Mouse (Mus musculus): ENCODE results near the gene Sema3c.

Gene Sema3c

DNA sequence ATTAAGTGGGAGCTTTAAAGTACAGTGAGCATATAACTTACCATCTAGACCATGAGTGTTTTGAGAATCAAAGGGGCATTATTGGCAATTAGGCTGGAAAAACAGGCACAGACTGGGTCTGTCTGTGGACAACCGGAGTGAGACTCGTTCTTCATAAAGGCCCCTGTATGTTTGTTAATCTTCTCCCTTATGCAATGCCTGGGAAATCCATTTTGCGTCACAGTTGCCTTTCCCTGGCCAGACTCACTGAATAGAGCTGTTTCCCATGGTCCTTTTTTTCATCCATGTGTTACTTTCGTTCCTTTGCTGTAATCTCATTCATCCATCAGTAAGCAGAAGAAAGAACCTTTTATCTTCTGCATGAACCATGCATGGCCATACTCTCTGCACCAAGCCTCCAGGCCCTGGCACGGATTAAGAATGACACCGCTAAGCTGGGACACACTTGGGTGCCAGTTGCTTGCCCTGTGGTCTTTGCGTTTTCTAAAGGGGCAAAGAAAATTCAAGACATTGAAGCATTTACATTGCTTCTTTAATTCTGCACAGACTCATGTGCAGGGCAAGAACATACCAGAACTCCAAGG is 73.7 kb downstream of the Sema3c start:
- no peak for DNase-seq (ENCODE audit: low read depth, low spot score)

DNA sequence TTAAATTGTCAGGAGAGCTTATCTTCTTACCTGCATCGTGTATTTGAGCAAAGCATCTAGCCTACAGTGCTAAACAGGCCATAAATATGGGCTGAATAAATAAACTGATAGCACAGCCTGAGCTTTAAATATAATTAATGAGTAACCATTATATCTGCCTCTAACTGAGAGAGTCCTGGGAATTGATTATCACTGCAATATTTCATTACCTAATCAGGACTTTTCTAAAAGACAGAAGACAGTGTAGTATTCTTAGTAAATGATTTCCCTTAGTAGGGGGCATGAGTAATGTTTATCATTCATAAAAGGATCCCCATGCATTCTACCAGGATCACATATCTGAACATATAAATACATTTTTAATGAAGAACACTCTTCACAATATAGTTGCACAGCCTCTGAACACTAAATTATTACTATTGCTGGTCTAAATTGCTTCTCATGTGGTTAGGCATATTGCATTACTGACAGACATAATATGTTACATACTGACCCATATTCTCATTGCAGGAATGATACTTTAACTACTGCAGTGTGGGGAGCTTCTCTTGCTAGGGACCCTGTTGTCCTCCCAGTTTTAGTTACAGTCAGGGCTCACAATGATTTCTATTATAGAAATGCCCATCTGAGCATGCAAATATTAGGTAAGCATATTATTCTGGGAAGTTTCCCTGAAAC is 74.9 kb downstream of the Sema3c start:
- DNase-seq (ENCODE audit: low read depth, low spot score) = no peak

- DNase-seq (ENCODE audit: low read depth, low spot score) = no peak
These were observed 87.1 kb downstream of the Sema3c start for GRCm38 (mm10) chr5:17661223-17661622.

DNA sequence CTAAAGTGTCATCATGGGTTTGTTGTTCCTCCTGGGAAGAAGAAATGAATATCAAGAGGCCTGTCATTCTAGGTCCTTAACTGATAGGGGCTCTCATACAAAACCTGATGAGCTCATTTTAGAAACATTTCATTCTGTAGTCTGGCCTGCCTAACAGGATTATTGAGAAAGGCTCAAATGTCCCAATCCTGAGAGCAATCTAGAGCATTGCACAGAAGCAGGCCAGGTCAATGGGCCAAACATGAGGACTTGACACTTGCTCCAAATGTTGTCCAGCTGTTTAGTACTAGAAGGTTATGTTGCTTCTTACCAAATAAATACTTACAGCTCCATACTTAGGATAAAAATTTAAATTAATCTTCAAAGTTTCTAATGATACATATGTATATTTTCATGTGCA is 97.3 kb downstream of the Sema3c start:
- DNase-seq (ENCODE audit: low read depth, low spot score) = no peak

GRCm38 (mm10) chr5:17680862-17681261 is 106.8 kb downstream of the Sema3c start:
- DNase-seq (ENCODE audit: low read depth, low spot score) = no peak

DNA sequence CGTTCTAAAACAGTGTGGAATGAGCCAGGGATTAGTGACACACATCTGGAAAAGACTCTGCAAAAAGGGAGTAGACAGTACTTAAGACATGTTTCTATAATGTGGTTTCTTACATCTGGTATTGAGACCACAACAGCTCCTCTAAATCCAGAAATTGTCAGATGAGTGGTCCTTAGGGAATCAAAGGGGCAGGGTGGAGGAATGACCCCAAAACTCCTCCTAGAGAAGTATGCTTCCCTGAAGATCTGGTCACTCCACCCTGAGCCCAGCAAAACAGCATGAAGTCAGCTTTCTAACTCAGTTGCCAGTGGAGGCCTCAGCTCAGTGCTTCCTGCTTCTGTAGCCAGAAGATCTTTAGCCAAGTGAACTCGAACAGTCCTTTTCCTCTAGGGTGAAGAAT is 115.0 kb downstream of the Sema3c start:
- DNase-seq (ENCODE audit: low read depth, low spot score) = no peak

GRCm38 (mm10) chr5:17689604-17690003 is 115.5 kb downstream of the Sema3c start:
- DNase-seq (ENCODE audit: low read depth, low spot score) = peak; percentile 13

GRCm38 (mm10) chr5:17695366-17695765 is 121.3 kb downstream of the Sema3c start:
- peak; percentile 15 for DNase-seq (ENCODE audit: low read depth, low spot score)

DNA sequence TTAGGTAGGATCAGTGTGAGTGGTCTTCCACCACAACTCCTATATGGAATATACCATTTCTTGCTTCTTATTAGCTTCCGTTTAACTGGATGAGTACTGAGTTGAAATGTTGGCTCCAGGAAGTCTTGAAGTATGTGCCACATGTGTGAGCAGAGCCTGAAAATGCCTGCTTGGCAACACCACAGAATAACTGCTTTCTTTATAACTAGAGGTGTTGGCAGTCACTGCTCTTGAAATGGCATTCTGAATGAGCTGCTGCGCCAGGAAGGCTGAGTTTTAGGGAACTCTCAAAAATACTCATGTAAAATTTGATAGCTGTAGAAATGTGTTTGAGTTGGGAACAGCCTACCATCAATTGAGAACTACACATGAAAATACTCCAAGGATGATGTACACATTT is 124.8 kb downstream of the Sema3c start:
- peak; percentile 24 for DNase-seq (ENCODE audit: low read depth, low spot score)

DNA sequence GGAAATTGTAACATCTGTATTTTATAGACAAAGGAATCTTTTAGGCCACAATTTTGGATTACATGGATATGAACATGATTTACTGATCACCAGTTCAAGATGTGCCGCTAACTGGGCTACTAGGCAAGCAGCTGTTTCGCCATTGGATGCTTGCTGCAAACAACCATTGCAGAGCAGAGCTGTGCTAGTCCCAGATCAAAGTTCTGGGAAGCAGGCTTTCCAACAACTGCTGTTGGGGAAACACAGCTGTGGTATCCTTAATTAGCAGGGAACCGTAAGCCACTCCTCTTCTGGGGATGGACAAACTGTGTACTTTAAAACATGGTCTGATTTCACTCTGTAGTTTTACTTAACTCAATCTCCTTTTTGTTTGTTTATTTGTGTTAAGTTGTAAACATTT is 130.1 kb downstream of the Sema3c start:
- DNase-seq (ENCODE audit: low read depth, low spot score) = no peak

- no peak for DNase-seq (ENCODE audit: low read depth, low spot score)
These were observed 133.0 kb downstream of the Sema3c start for GRCm38 (mm10) chr5:17707086-17707485.

- DNase-seq (ENCODE audit: low read depth, low spot score) = no peak
These were observed 138.3 kb downstream of the Sema3c start for GRCm38 (mm10) chr5:17712374-17712773.

- no peak for DNase-seq (ENCODE audit: low read depth, low spot score)
These were observed 141.1 kb downstream of the Sema3c start for GRCm38 (mm10) chr5:17715206-17715605.

GRCm38 (mm10) chr5:17720011-17720410 is 145.9 kb downstream of the Sema3c start:
- no peak for DNase-seq (ENCODE audit: low read depth, low spot score)

DNA sequence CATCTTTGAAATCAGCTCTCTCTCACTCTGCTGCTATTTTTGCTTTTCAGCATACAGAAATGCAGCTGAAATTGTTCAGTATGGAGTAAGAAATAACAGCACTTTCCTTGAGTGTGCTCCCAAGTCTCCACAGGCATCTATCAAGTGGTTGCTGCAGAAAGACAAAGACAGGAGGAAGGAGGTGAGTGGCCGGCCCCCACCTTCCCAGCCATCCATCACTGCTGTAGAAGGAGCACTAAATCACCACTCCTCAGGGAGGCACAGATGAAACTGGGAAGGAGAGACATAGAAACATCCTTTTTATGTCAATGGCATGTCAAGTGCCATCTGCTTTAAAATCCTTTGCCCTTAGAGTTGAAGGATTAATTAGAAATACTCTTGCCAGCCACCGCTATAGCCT is 149.9 kb downstream of the Sema3c start:
- DNase-seq (ENCODE audit: low read depth, low spot score) = peak; percentile 14

GRCm38 (mm10) chr5:17728047-17728446 is 154.0 kb downstream of the Sema3c start:
- DNase-seq (ENCODE audit: low read depth, low spot score) = no peak

GRCm38 (mm10) chr5:17739805-17740204 is 165.7 kb downstream of the Sema3c start:
- DNase-seq (ENCODE audit: low read depth, low spot score) = no peak

DNA sequence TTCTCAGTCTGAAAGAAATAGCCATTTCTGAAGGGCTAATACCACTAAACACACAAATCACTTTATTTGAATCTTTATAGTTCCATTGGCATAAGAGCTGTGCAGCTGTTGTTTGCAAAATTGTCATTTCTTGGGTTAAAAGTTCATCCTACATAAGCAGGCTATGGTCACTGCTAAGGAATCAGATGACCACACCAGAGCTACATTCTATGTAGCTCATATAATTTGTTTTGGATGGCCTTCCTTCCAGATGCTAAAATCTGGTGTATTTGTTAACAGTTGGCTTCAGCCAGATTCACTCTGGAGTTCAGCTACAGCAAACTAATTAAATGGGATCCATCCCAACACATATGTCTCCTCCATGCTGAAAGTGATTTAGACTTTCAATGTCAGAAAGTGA is 172.4 kb downstream of the Sema3c start:
- DNase-seq (ENCODE audit: low read depth, low spot score) = no peak

DNA sequence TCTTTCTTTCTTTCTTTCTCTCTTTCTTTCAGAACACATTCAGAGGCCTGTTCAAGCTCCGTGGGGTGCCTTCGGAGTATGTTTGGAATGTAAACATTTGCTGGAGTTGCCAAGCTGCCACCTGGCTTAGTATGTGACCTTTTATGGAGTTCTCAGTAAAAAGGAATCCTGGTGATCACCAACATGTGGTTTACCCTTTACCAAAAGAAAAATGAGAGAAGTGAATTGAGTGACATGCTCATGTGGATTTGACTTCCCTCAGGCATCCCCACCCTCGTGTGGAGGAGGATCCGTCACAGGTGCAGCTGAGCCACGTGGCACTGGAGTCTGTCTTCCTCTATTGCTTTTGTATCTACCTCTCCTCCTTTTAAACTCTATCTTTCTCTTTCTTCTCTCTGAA is 173.1 kb downstream of the Sema3c start:
- DNase-seq (ENCODE audit: low read depth, low spot score) = no peak

GRCm38 (mm10) chr5:17748293-17748692 is 174.2 kb downstream of the Sema3c start:
- no peak for DNase-seq (ENCODE audit: low read depth, low spot score)

DNA sequence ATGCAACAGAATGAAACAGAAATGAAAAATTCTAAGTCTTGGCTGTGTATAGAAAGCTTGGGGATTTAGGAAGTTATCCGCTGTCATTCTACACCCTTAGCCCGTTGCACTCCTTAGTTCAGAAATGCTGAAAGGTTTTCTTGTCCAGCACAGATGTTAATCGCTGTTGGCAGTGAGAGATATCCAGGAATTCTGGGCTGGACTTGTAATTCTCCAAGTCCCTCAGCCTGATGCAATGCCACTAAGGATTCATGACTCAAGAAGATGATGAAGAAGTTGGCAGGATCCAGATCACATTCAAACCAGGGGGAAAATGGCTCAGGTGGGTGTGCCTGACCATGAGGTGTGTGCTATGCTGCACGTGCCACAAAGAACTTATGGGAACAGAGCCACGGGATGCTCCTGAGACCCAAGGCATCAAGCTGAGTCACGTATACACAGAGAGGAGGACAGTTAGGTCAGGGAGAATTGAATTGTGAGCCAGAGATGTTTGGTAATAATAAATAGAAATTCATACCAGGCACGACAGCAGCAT is 179.5 kb downstream of the Sema3c start:
- DNase-seq (ENCODE audit: low read depth, low spot score) = no peak

DNA sequence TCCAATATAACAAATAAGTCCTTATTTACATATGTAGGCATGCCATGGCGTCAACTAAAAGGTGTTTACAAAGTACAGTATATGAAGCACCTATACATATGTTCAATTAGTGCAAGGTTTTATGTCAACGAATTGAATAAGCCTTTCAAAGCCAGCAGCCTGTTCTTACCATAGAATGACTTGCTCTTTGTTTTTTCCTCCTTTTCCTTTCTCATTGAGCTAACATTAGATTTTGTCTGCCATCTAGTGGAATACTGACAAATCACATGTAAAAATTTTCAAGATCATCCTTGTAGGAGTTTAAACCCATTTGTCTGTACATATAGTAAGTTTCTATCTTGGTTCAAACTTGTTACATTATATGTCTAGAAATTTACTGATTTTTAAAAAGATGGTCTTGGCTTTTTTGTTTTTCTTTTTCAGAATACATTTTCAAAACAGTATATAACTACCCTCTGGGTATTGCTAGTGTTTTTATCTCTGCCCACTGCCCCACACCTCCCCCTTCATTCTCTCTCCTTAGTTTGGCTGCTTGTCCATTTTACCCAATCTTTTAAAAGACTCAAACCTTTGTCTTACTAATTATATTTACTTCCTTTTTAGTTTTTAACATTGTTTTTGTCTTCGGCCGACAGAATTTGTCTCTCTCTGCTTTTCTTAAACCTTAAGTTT is 192.1 kb downstream of the Sema3c start:
- peak; percentile 58 for DNase-seq (ENCODE audit: low read depth, low spot score)

- no peak for DNase-seq (ENCODE audit: low read depth, low spot score)
These were observed 196.2 kb downstream of the Sema3c start for GRCm38 (mm10) chr5:17770328-17770727.

Measured in brain, adult 2 months (tissue).